Mouse (Mus musculus) G1E (cell line): ENCODE measurements around the gene Gfra1.

ENCODE experiments used
- CTCF ChIP-seq: IDR thresholded peaks from 2 replicates; pipeline ENCODE4 v1.5.1; 2012; ENCODE audit warnings: low read depth, low read length, inconsistent platforms, mixed read lengths
- GATA1 ChIP-seq: IDR thresholded peaks from 2 replicates; pipeline ENCODE4 v1.6.1; 2012; ENCODE audit warnings: borderline replicate concordance, low read length, inconsistent platforms, mixed read lengths
- GATA2 ChIP-seq: IDR thresholded peaks from 2 replicates; pipeline ENCODE4 v1.6.1; 2012; ENCODE audit warnings: low read depth, low read length, inconsistent platforms, borderline replicate concordance
- POLR2AphosphoS5 ChIP-seq: IDR thresholded peaks from 2 replicates; pipeline ENCODE4 v1.6.1; 2012; ENCODE audit warnings: low read depth, low read length, inconsistent platforms; ENCODE audit not compliant: insufficient replicate concordance
- TAL1 ChIP-seq: conservative IDR thresholded peaks from 2 replicates; pipeline ENCODE4 v1.6.1; 2012; ENCODE audit warnings: low read depth, low read length, inconsistent platforms, mixed read lengths

- TF ChIP-seq CTCF (no peak), TAL1 (no peak), GATA1 (no peak), GATA2 (no peak), POLR2AphosphoS5 (no peak)
These were observed 143.2 kb downstream of the Gfra1 start for GRCm38 (mm10) chr19:58312492-58312891.
